Comparison of ENCODE assay signal across 9 mouse cellular contexts in the genomic region with DNA sequence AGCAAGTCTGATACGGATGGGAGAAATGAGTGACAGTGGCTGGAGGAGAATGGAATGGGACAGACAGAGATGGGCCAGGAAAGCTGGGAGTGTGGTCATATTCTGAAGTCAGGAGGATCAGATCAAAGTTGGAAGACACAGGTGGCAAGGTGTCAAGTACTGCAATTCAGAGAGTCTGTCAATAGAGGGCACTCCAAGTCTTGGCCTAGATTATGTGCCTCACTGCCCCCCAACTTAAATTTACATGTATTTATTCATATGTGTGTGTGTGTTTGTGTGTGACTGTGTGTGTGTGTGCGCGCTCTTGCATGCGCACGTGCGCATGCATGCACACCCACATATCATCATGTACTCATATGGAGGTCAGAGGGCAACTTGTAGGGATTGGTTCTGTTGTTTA.
A peak's percentile ranks its signal among the peaks of the same experiment; 100 is the strongest.
DNase-seq lines count a peak whose midpoint lies in the region; ATAC-seq and TF ChIP-seq lines count a peak whose summit lies in the region.
"Had no signal": no experiment of that assay in that cellular context is flagged by ENCODE, and none has a peak within 500 bp of the region (broad histone marks: within the 10 kb centered on the region; RNA-seq: fewer than 3 reads in every experiment).

No protein-coding gene starts in this region.

- H3K4me1 ChIP-seq in liver, embryonic 14.5 days (replicated peaks; ENCODE audit: control insufficient read depth in 2 of 2, insufficient read depth in 2 of 2, low read length in 1 of 2): no peaks in the 10 kb centered on the region
- H3K4me1 ChIP-seq in cortical plate, adult 2 months (ENCODE audit: control insufficient read depth, insufficient read depth, low read length): no peaks in the 10 kb centered on the region
- H3K4me1 ChIP-seq in midbrain, embryonic 14.5 days (ENCODE audit: control insufficient read depth, insufficient read depth, low read length): no peaks in the 10 kb centered on the region

- H3K9me3 ChIP-seq in liver, embryonic 14.5 days (ENCODE audit: control insufficient read depth, low read length): no peaks in the 10 kb centered on the region
- H3K9me3 ChIP-seq in midbrain, embryonic 14.5 days (ENCODE audit: control insufficient read depth, low read length): no peaks in the 10 kb centered on the region

- no peak overlapping the region for H3K27ac ChIP-seq in liver, embryonic 14.5 days
- no peak overlapping the region for H3K27ac ChIP-seq in cortical plate, adult 2 months (ENCODE audit: insufficient read depth, low read length)
- H3K27ac ChIP-seq in midbrain, embryonic 14.5 days (replicated peaks; ENCODE audit: low read depth, low read length): no peak overlapping the region

- H3K36me3 ChIP-seq in liver, embryonic 14.5 days (replicated peaks; ENCODE audit: control insufficient read depth, insufficient read depth, low read depth): no peaks in the 10 kb centered on the region
- H3K36me3 ChIP-seq in midbrain, embryonic 14.5 days (ENCODE audit: control insufficient read depth, insufficient read depth, low read length): no peaks in the 10 kb centered on the region

- WGBS in liver, embryonic 14.5 days (ENCODE audit: insufficient replicate concordance): 42% methylated on average over 6 of the region's 6 CpGs
- 43% methylated on average over 6 of the region's 6 CpGs for WGBS in midbrain, embryonic 14.5 days

- H3K27me3 ChIP-seq in liver, embryonic 14.5 days (ENCODE audit: control insufficient read depth, insufficient read depth, low read length): no peaks in the 10 kb centered on the region
- no peaks in the 10 kb centered on the region for H3K27me3 ChIP-seq in midbrain, embryonic 14.5 days (ENCODE audit: control insufficient read depth, insufficient read depth, low read length)

- TF ChIP-seq POLR2A in cortical plate, adult 2 months (IDR thresholded peaks at IDR 0.05; ENCODE audit: extremely low read depth, insufficient read depth, low read length): no peak

- no peak overlapping the region for H3K4me2 ChIP-seq in liver, embryonic 14.5 days (ENCODE audit: low read depth)
- H3K4me2 ChIP-seq in midbrain, embryonic 14.5 days (ENCODE audit: low read length): no peak overlapping the region

- H3K4me3 ChIP-seq in liver, embryonic 14.5 days (ENCODE audit: insufficient read depth in 1 of 2, low read depth in 2 of 2, low read length in 2 of 2): no peak overlapping the region
- no peak overlapping the region for H3K4me3 ChIP-seq in cortical plate, adult 2 months (ENCODE audit: insufficient read depth, low read length)
- H3K4me3 ChIP-seq in midbrain, embryonic 14.5 days (replicated peaks; ENCODE audit: low read depth, low read length): no peak overlapping the region
- H3K4me3 ChIP-seq: erythroblast, embryonic 14.5 days had no signal

- H3K9ac ChIP-seq in liver, embryonic 14.5 days (replicated peaks): no peak overlapping the region
- H3K9ac ChIP-seq in midbrain, embryonic 14.5 days (replicated peaks; ENCODE audit: low read length): no peak overlapping the region

- no peak for ATAC-seq in liver, embryonic 14.5 days (ENCODE audit: insufficient read depth)
- peak; percentile 23 to 61; a peak in 1 of 4 replicates for ATAC-seq in hematopoietic stem cell, adult 5-6 weeks (replicated peaks in 1 of 2; ENCODE audit: insufficient read depth in 1 of 2, low FRiP score in 2 of 2, low TSS enrichment in 1 of 2, low read depth in 1 of 2, poor library complexity in 2 of 2, severe bottlenecking in 2 of 2)
- peak; percentile 57; the same call in 1 of the 2 replicates for ATAC-seq in midbrain, embryonic 14.5 days (ENCODE audit: low FRiP score, low TSS enrichment)

- TF ChIP-seq EP300 in liver, embryonic 14.5 days (IDR thresholded peaks at IDR 0.05; ENCODE audit: low read depth): no peak

- peak; percentile 55 for TF ChIP-seq CTCF in liver, embryonic 14.5 days (IDR thresholded peaks at IDR 0.05; ENCODE audit: low read depth)
- TF ChIP-seq CTCF in cortical plate, adult 2 months (IDR thresholded peaks at IDR 0.05; ENCODE audit: extremely low read depth, insufficient read depth, low read length): peak; percentile 71

- DNase-seq in liver, embryonic 14.5 days (ENCODE audit: low read depth in 3 of 3, low spot score in 3 of 3): no peak
- DNase-seq in liver (no peak), MN1 (ENCODE audit: low spot score) (peak; percentile 58)
- DNase-seq in layer of hippocampus, adult 9-10 months (ENCODE audit: low spot score): peak; percentile 43
- peak; percentile 67 for DNase-seq in midbrain, embryonic 14.5 days
- DNase-seq in urinary bladder, adult 2 months (ENCODE audit: low spot score): no peak

Comparison
In these comparisons a context has a peak if more than half of its experiments do, and no peak if none do; other contexts are left out.
1. DNase-seq: peak in MN1 (single experiment), layer of hippocampus, adult 9-10 months (single experiment) and midbrain, embryonic 14.5 days (single experiment); none in liver, embryonic 14.5 days (0 of 3), liver (single experiment) and urinary bladder, adult 2 months (single experiment).